Mouse (Mus musculus): ENCODE results near the gene Ifitm1. TPM values are rescaled to one million over a fixed set of nuclear protein-coding genes. Genes with fewer than 3 reads are reported as not detected.

Gene Ifitm1
- total RNA-seq (2021), result 1 to 10 TPM; 3.2 to 3.3 TPM

GRCm38 (mm10) chr7:140966921-140967320, at the start of gene Ifitm1:
Gene Ifitm1, plus strand, starts transcription at chr7:140967221.
- intact Hi-C loops (cut with DNase I), result no loop called here
- DNase-seq (ENCODE audit: extremely low spot score in 1 of 2, low spot score in 2 of 2), result no peak

GRCm38 (mm10) chr7:140919911-140920310, 47.1 kb upstream of the Ifitm1 start:
- intact Hi-C loops (cut with DNase I), result no loop called here
- no peak for DNase-seq (ENCODE audit: extremely low spot score in 1 of 2, low spot score in 2 of 2)

- intact Hi-C loops (cut with DNase I), result no loop called here
- no peak for DNase-seq (ENCODE audit: extremely low spot score in 1 of 2, low spot score in 2 of 2)
Measured at GRCm38 (mm10) chr7:140920418-140921029, 46.5 kb upstream of the Ifitm1 start, which contains the start of gene Nlrp6. Gene Nlrp6, plus strand, starts transcription at chr7:140920902.

GRCm38 (mm10) chr7:140921225-140921975, 45.6 kb upstream of the Ifitm1 start:
- intact Hi-C loops (cut with DNase I), result no loop called here
- no peak for DNase-seq (ENCODE audit: extremely low spot score in 1 of 2, low spot score in 2 of 2)

- intact Hi-C loops (cut with DNase I), result no loop called here
- no peak for DNase-seq (ENCODE audit: extremely low spot score in 1 of 2, low spot score in 2 of 2)
Measured at GRCm38 (mm10) chr7:140922398-140923069, 44.5 kb upstream of the Ifitm1 start.

- DNase-seq (ENCODE audit: extremely low spot score in 1 of 2, low spot score in 2 of 2), result no peak
- intact Hi-C loops (cut with DNase I), result no loop called here
Measured at GRCm38 (mm10) chr7:140923070-140923775, 43.8 kb upstream of the Ifitm1 start.

GRCm38 (mm10) chr7:140927181-140927580, 39.8 kb upstream of the Ifitm1 start:
- DNase-seq (ENCODE audit: extremely low spot score in 1 of 2, low spot score in 2 of 2), result no peak
- intact Hi-C loops (cut with DNase I), result no loop called here

- DNase-seq (ENCODE audit: extremely low spot score in 1 of 2, low spot score in 2 of 2), result no peak
- intact Hi-C loops (cut with DNase I), result no loop called here
Measured at GRCm38 (mm10) chr7:140938436-140938835, 28.6 kb upstream of the Ifitm1 start.

- no peak for DNase-seq (ENCODE audit: extremely low spot score in 1 of 2, low spot score in 2 of 2)
- intact Hi-C loops (cut with DNase I), result no loop called here
Measured at GRCm38 (mm10) chr7:140938896-140939295, 28.1 kb upstream of the Ifitm1 start.

- DNase-seq (ENCODE audit: extremely low spot score in 1 of 2, low spot score in 2 of 2), result peak in 1 of 2 experiments; percentile 55
- intact Hi-C loops (cut with DNase I), result no loop called here
Measured at GRCm38 (mm10) chr7:140939669-140940171, 27.3 kb upstream of the Ifitm1 start.

- peak in 1 of 2 experiments; percentile 86 for DNase-seq (ENCODE audit: extremely low spot score in 1 of 2, low spot score in 2 of 2)
- intact Hi-C loops (cut with DNase I), result no loop called here
Measured at GRCm38 (mm10) chr7:140941222-140942051, 25.6 kb upstream of the Ifitm1 start, which contains the start of gene Pgghg. Gene Pgghg, plus strand, starts transcription at chr7:140941391.

- DNase-seq (ENCODE audit: extremely low spot score in 1 of 2, low spot score in 2 of 2), result no peak
- intact Hi-C loops (cut with DNase I), result no loop called here
Measured at GRCm38 (mm10) chr7:140942341-140942740, 24.7 kb upstream of the Ifitm1 start.

GRCm38 (mm10) chr7:140942811-140943210, 24.2 kb upstream of the Ifitm1 start:
- intact Hi-C loops (cut with DNase I), result no loop called here
- no peak for DNase-seq (ENCODE audit: extremely low spot score in 1 of 2, low spot score in 2 of 2)

- no peak for DNase-seq (ENCODE audit: extremely low spot score in 1 of 2, low spot score in 2 of 2)
- intact Hi-C loops (cut with DNase I), result no loop called here
Measured at GRCm38 (mm10) chr7:140943356-140943755, 23.7 kb upstream of the Ifitm1 start.

- no peak for DNase-seq (ENCODE audit: extremely low spot score in 1 of 2, low spot score in 2 of 2)
- intact Hi-C loops (cut with DNase I), result no loop called here
Measured at GRCm38 (mm10) chr7:140944236-140944635, 22.8 kb upstream of the Ifitm1 start.

GRCm38 (mm10) chr7:140945247-140945646, 21.8 kb upstream of the Ifitm1 start:
- intact Hi-C loops (cut with DNase I), result no loop called here

GRCm38 (mm10) chr7:140946311-140946710, 20.7 kb upstream of the Ifitm1 start:
- DNase-seq (ENCODE audit: extremely low spot score in 1 of 2, low spot score in 2 of 2), result no peak
- intact Hi-C loops (cut with DNase I), result no loop called here

More at GRCm38 (mm10) chr7:140945247-140945646, 21.8 kb upstream of the Ifitm1 start:
- no peak for DNase-seq (ENCODE audit: extremely low spot score in 1 of 2, low spot score in 2 of 2)

- DNase-seq (ENCODE audit: extremely low spot score in 1 of 2, low spot score in 2 of 2), result no peak
- intact Hi-C loops (cut with DNase I), result no loop called here
Measured at GRCm38 (mm10) chr7:140946980-140947379, 20.0 kb upstream of the Ifitm1 start.
